Mouse (Mus musculus): Measurements from ENCODE around the gene Mpc1. TPM values are rescaled to one million over a fixed set of nuclear protein-coding genes. Genes with fewer than 3 reads are reported as not detected.

Gene Mpc1
- polyA plus RNA-seq, 1 experiment, result 33.7 TPM

DNA sequence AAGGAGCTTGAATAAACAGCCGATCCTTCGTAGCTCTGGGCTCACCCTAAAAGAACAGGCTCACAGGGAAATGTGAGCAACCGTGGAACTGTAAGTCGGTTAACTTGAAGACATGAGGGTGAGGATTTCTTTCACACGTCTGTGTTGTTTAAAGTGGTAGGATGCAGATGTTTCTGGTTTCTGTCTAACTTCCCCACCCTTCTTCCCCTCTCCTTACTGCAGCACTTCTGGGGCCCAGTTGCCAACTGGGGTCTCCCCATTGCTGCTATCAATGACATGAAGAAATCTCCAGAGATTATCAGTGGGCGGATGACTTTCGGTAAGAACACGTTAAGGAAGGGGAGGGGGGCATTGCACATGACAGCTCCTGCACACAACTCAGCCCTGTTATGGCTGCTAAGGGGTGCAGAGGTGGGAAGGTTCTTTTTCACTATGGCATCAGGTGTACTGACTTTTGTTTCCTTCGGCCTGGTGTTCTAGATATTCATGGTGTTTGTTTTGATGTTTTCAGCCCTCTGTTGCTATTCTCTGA lies 13.7 kb downstream of the Mpc1 start:
- TF ChIP-seq GATA1 (IDR thresholded peaks at IDR 0.05; ENCODE audit: borderline replicate concordance, low read length) (no peak), FLI1 (IDR thresholded peaks at IDR 0.05; ENCODE audit: low read length) (no peak)
- no peak overlapping the region for H3K4me3 ChIP-seq (replicated peaks)
- no peaks in the 10 kb centered on the region for H3K27me3 ChIP-seq (replicated peaks)
- H3K36me3 ChIP-seq (replicated peaks; ENCODE audit: low read length), result peaks cover 54% of the 10 kb centered on the region
- peaks cover 12% of the 10 kb centered on the region for H3K4me1 ChIP-seq
- H3K9me3 ChIP-seq, result no peaks in the 10 kb centered on the region

- Histone ChIP-seq H3K4me3 (replicated peaks) (no peak overlapping the region), H3K27me3 (replicated peaks) (no peaks in the 10 kb centered on the region), H3K36me3 (replicated peaks; ENCODE audit: low read length) (peaks cover 54% of the 10 kb centered on the region)
Observed at GRCm38 (mm10) chr17:8297746-8298145, 15.0 kb downstream of the Mpc1 start.

GRCm38 (mm10) chr17:8298281-8298680 lies 15.6 kb downstream of the Mpc1 start:
- Histone ChIP-seq H3K36me3 (replicated peaks; ENCODE audit: low read length) (peaks cover 50% of the 10 kb centered on the region), H3K27me3 (replicated peaks) (peaks cover 1% of the 10 kb centered on the region), H3K4me3 (replicated peaks) (no peak overlapping the region), H3K9me3 (no peaks in the 10 kb centered on the region), H3K4me1 (peaks cover 12% of the 10 kb centered on the region)
- TF ChIP-seq FLI1 (IDR thresholded peaks at IDR 0.05; ENCODE audit: low read length), result no peak
- TF ChIP-seq GATA1 (IDR thresholded peaks at IDR 0.05; ENCODE audit: borderline replicate concordance, low read length), result no peak

More at GRCm38 (mm10) chr17:8297746-8298145, 15.0 kb downstream of the Mpc1 start:
- Histone ChIP-seq H3K9me3 (no peaks in the 10 kb centered on the region), H3K4me1 (peaks cover 12% of the 10 kb centered on the region)
- TF ChIP-seq FLI1 (IDR thresholded peaks at IDR 0.05; ENCODE audit: low read length), result no peak
- TF ChIP-seq GATA1 (IDR thresholded peaks at IDR 0.05; ENCODE audit: borderline replicate concordance, low read length), result no peak

DNA sequence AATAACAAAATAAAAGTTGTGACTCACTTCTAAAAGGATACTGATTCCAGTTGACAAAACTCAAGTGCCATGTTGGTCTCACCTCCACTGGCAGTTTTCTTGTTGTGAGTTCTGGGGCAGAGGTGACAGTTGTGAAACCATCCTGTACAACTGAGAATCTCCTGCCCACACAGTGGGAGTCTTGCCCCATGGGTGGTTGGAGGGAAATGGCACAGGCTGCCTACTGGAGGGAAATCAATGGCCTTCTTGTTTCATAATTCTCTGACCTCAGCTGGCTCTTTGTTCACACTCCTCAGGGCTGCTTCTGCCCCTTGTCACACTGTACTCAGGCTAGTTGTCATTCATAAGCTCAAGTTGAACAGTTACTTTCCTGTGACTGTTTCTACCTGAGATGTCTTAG lies 16.8 kb downstream of the Mpc1 start:
- TF ChIP-seq GATA1 (IDR thresholded peaks at IDR 0.05; ENCODE audit: borderline replicate concordance, low read length), result no peak
- TF ChIP-seq FLI1 (IDR thresholded peaks at IDR 0.05; ENCODE audit: low read length), result no peak
- peaks cover 40% of the 10 kb centered on the region for H3K36me3 ChIP-seq (replicated peaks; ENCODE audit: low read length)
- H3K27me3 ChIP-seq (replicated peaks), result peaks cover 1% of the 10 kb centered on the region
- peaks cover 12% of the 10 kb centered on the region for H3K4me1 ChIP-seq
- H3K9me3 ChIP-seq, result no peaks in the 10 kb centered on the region
- no peak overlapping the region for H3K4me3 ChIP-seq (replicated peaks)

GRCm38 (mm10) chr17:8301515-8301914 lies 18.8 kb downstream of the Mpc1 start:
- no peak for TF ChIP-seq FLI1 (IDR thresholded peaks at IDR 0.05; ENCODE audit: low read length)
- no peak for TF ChIP-seq GATA1 (IDR thresholded peaks at IDR 0.05; ENCODE audit: borderline replicate concordance, low read length)
- peaks cover 1% of the 10 kb centered on the region for H3K27me3 ChIP-seq (replicated peaks)
- no peaks in the 10 kb centered on the region for H3K9me3 ChIP-seq
- H3K4me1 ChIP-seq, result peaks cover 14% of the 10 kb centered on the region
- no peak overlapping the region for H3K4me3 ChIP-seq (replicated peaks)
- peaks cover 30% of the 10 kb centered on the region for H3K36me3 ChIP-seq (replicated peaks; ENCODE audit: low read length)

GRCm38 (mm10) chr17:8302772-8303438 lies 20.2 kb downstream of the Mpc1 start:
- peaks cover 21% of the 10 kb centered on the region for H3K36me3 ChIP-seq (replicated peaks; ENCODE audit: low read length)
- no peak overlapping the region for H3K4me3 ChIP-seq (replicated peaks)
- no peaks in the 10 kb centered on the region for H3K9me3 ChIP-seq
- H3K4me1 ChIP-seq, result peaks cover 9% of the 10 kb centered on the region
- H3K27me3 ChIP-seq (replicated peaks), result peaks cover 1% of the 10 kb centered on the region
- TF ChIP-seq FLI1 (IDR thresholded peaks at IDR 0.05; ENCODE audit: low read length), result no peak
- no peak for TF ChIP-seq GATA1 (IDR thresholded peaks at IDR 0.05; ENCODE audit: borderline replicate concordance, low read length)

GRCm38 (mm10) chr17:8303671-8304070 lies 21.0 kb downstream of the Mpc1 start:
- Histone ChIP-seq H3K9me3 (no peaks in the 10 kb centered on the region), H3K4me3 (replicated peaks) (no peak overlapping the region), H3K27me3 (replicated peaks) (peaks cover 1% of the 10 kb centered on the region), H3K4me1 (peaks cover 15% of the 10 kb centered on the region), H3K36me3 (replicated peaks; ENCODE audit: low read length) (peaks cover 15% of the 10 kb centered on the region)
- TF ChIP-seq FLI1 (IDR thresholded peaks at IDR 0.05; ENCODE audit: low read length) (no peak), GATA1 (IDR thresholded peaks at IDR 0.05; ENCODE audit: borderline replicate concordance, low read length) (no peak)

GRCm38 (mm10) chr17:8305801-8306200 lies 23.1 kb downstream of the Mpc1 start:
- H3K9me3 ChIP-seq, result no peaks in the 10 kb centered on the region
- no peaks in the 10 kb centered on the region for H3K36me3 ChIP-seq (replicated peaks; ENCODE audit: low read length)
- H3K27me3 ChIP-seq (replicated peaks), result peaks cover 1% of the 10 kb centered on the region
- peak overlapping the region; percentile 17 for H3K4me3 ChIP-seq (replicated peaks)
- TF ChIP-seq GATA1 (IDR thresholded peaks at IDR 0.05; ENCODE audit: borderline replicate concordance, low read length), result no peak
- no peak for TF ChIP-seq FLI1 (IDR thresholded peaks at IDR 0.05; ENCODE audit: low read length)
- H3K4me1 ChIP-seq, result peaks cover 20% of the 10 kb centered on the region

- no peaks in the 10 kb centered on the region for H3K27me3 ChIP-seq (replicated peaks)
- peaks cover 46% of the 10 kb centered on the region for H3K4me1 ChIP-seq
- peak within 1 kb of the TSS; percentile 95 for H3K4me3 ChIP-seq (replicated peaks)
- TF ChIP-seq GATA1 (IDR thresholded peaks at IDR 0.05; ENCODE audit: borderline replicate concordance, low read length) (no peak), FLI1 (IDR thresholded peaks at IDR 0.05; ENCODE audit: low read length) (peak; percentile 52; the same call in 1 of the 2 replicates)
- H3K9me3 ChIP-seq, result no peaks in the 10 kb centered on the region
- H3K36me3 ChIP-seq (replicated peaks; ENCODE audit: low read length), result peaks cover 30% of the 10 kb centered on the region
Observed at GRCm38 (mm10) chr17:8310838-8311614, 28.3 kb downstream of the Mpc1 start, which contains the start of gene Sft2d1. TSS of gene Sft2d1 (plus strand) at chr17:8311102.

DNA sequence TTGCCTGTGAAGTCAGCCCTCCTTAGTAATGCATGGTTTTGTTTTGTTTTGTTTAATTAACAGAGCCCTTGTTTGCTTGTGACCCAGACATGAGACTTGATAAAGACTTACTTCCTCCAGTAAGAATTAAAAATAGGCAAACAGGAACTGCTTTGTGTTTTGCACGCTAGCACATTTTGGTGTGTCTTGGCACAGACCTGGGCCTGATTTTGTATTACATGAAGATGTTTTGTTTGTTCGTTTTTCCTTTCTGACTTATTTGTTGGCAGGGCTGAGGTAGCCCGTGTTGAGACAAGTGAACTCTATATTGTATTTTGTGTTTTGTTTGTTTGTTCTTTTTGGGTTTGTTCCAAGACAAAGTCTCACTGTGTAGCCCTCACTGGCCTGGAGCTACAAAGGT lies 29.0 kb downstream of the Mpc1 start:
- Histone ChIP-seq H3K36me3 (replicated peaks; ENCODE audit: low read length) (peaks cover 37% of the 10 kb centered on the region), H3K4me3 (replicated peaks) (peak overlapping the region; percentile 95), H3K4me1 (peaks cover 51% of the 10 kb centered on the region), H3K27me3 (replicated peaks) (no peaks in the 10 kb centered on the region), H3K9me3 (no peaks in the 10 kb centered on the region)
- TF ChIP-seq FLI1 (IDR thresholded peaks at IDR 0.05; ENCODE audit: low read length), result no peak
- TF ChIP-seq GATA1 (IDR thresholded peaks at IDR 0.05; ENCODE audit: borderline replicate concordance, low read length), result no peak

Data from megakaryocyte, embryonic 14.5 days (primary cell).